Mouse (Mus musculus): Measurements from ENCODE around the gene Fgfr3. TPM values are rescaled to one million over a fixed set of nuclear protein-coding genes. Genes with fewer than 3 reads are reported as not detected.

The Fgfr3 gene
- polyA plus RNA-seq, 1 experiment, result 1.0 TPM

DNA sequence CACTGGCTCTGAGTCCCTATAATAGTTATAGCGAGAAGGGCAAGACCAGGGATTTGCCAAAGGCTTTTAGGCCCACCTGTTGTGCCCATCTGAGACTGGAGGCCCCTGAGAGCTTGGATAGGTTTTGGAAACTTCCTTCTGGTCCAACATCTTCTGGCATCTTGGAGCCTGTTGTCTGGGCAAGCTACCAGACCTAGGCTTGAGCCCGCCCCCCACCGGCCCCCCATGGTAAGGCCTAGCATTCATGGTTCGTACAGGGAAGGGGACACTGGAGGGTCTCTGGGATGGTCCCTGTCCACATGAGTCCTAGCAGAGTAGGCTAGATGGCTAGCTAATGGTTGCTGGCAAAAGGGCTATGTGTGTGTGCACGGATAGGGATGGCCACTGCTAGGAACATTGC lies 22.8 kb upstream of the Fgfr3 start:
- no peak overlapping the region for H3K4me3 ChIP-seq (ENCODE audit: insufficient read depth, poor library complexity, severe bottlenecking)
- H3K79me3 ChIP-seq (ENCODE audit: low read depth), result no peaks in the 10 kb centered on the region
- TF ChIP-seq FOSL1 (IDR thresholded peaks at IDR 0.05; ENCODE audit: insufficient read depth, low read length, poor library complexity, severe bottlenecking), result no peak
- TF ChIP-seq MAX (IDR thresholded peaks at IDR 0.05), result no peak
- no peak for TF ChIP-seq MYOG (IDR thresholded peaks at IDR 0.05; ENCODE audit: control insufficient read depth, extremely low read depth, insufficient read length)
- no peak for TF ChIP-seq CEBPB (IDR thresholded peaks at IDR 0.05; ENCODE audit: low read depth)
- TF ChIP-seq CTCF (IDR thresholded peaks at IDR 0.05; ENCODE audit: control insufficient read depth, insufficient read depth, insufficient read length), result no peak
- no peak for TF ChIP-seq MYOD1 (IDR thresholded peaks at IDR 0.05; ENCODE audit: control insufficient read depth, insufficient read length, low read depth)
- TF ChIP-seq USF1 (IDR thresholded peaks at IDR 0.05; ENCODE audit: low read depth), result no peak
- no peaks in the 10 kb centered on the region for H3K79me2 ChIP-seq (ENCODE audit: control insufficient read depth, insufficient read depth)
- no peaks in the 10 kb centered on the region for H3K36me3 ChIP-seq (ENCODE audit: control insufficient read depth, insufficient read depth)
- H3K27me3 ChIP-seq (ENCODE audit: control insufficient read depth, insufficient read depth, insufficient read length), result peaks cover 68% of the 10 kb centered on the region
- H3ac ChIP-seq (ENCODE audit: control insufficient read depth, insufficient read length, low read depth), result no peak overlapping the region

DNA sequence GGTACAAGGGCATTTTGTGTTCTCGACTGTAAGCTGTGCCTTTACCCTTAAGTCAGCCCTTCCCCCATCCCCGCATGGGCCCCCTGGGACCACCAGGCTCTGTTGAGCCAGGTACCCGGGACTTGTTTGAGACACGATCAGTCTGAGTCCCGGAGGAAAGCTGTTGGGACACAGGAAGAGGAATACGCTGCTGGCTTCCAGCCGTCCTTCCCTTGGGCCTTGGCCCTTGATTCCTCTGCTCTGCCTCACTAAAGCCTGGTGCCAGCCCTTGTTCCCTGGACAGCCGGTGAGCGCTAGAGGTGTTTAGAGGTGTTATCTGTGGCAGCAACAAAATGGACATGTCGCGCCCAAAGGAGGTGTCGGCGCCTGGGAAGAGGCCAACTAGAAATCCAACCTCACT lies 21.5 kb upstream of the Fgfr3 start:
- Histone ChIP-seq H3K79me2 (ENCODE audit: control insufficient read depth, insufficient read depth) (no peaks in the 10 kb centered on the region), H3K4me3 (ENCODE audit: insufficient read depth, poor library complexity, severe bottlenecking) (no peak overlapping the region), H3K36me3 (ENCODE audit: control insufficient read depth, insufficient read depth) (no peaks in the 10 kb centered on the region), H3ac (ENCODE audit: control insufficient read depth, insufficient read length, low read depth) (no peak overlapping the region), H3K27me3 (ENCODE audit: control insufficient read depth, insufficient read depth, insufficient read length) (peaks cover 78% of the 10 kb centered on the region), H3K79me3 (ENCODE audit: low read depth) (no peaks in the 10 kb centered on the region)
- no peak for TF ChIP-seq MYOD1 (IDR thresholded peaks at IDR 0.05; ENCODE audit: control insufficient read depth, insufficient read length, low read depth)
- TF ChIP-seq USF1 (IDR thresholded peaks at IDR 0.05; ENCODE audit: low read depth), result no peak
- TF ChIP-seq MAX (IDR thresholded peaks at IDR 0.05), result no peak
- TF ChIP-seq CTCF (IDR thresholded peaks at IDR 0.05; ENCODE audit: control insufficient read depth, insufficient read depth, insufficient read length), result no peak
- no peak for TF ChIP-seq CEBPB (IDR thresholded peaks at IDR 0.05; ENCODE audit: low read depth)
- no peak for TF ChIP-seq FOSL1 (IDR thresholded peaks at IDR 0.05; ENCODE audit: insufficient read depth, low read length, poor library complexity, severe bottlenecking)
- no peak for TF ChIP-seq MYOG (IDR thresholded peaks at IDR 0.05; ENCODE audit: control insufficient read depth, extremely low read depth, insufficient read length)

DNA sequence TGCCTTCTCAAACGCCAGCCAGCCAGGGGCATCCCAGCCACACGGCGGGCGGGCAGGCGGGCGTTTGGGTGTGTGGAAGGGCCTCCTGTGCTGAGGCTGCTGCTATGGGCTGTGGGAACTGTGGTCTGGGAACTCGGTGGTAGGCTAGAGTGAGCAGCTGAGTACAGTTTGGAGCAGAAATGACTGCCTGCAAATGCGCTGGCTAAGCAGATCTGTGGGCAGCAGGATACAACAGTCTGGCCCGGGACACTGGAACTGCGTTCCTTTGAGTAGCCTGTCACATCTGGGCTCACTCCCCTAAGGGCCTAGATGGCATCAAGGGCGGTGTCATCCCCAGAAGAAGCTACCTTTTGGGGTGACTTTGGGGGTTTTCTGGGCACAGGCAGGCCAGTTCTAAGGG lies 19.6 kb upstream of the Fgfr3 start:
- no peaks in the 10 kb centered on the region for H3K79me3 ChIP-seq (ENCODE audit: low read depth)
- no peaks in the 10 kb centered on the region for H3K79me2 ChIP-seq (ENCODE audit: control insufficient read depth, insufficient read depth)
- no peaks in the 10 kb centered on the region for H3K36me3 ChIP-seq (ENCODE audit: control insufficient read depth, insufficient read depth)
- TF ChIP-seq FOSL1 (IDR thresholded peaks at IDR 0.05; ENCODE audit: insufficient read depth, low read length, poor library complexity, severe bottlenecking) (no peak), CEBPB (IDR thresholded peaks at IDR 0.05; ENCODE audit: low read depth) (no peak), CTCF (IDR thresholded peaks at IDR 0.05; ENCODE audit: control insufficient read depth, insufficient read depth, insufficient read length) (no peak), MAX (IDR thresholded peaks at IDR 0.05) (no peak), USF1 (IDR thresholded peaks at IDR 0.05; ENCODE audit: low read depth) (no peak), MYOG (IDR thresholded peaks at IDR 0.05; ENCODE audit: control insufficient read depth, extremely low read depth, insufficient read length) (no peak), MYOD1 (IDR thresholded peaks at IDR 0.05; ENCODE audit: control insufficient read depth, insufficient read length, low read depth) (no peak)
- H3K27me3 ChIP-seq (ENCODE audit: control insufficient read depth, insufficient read depth, insufficient read length), result peaks cover 80% of the 10 kb centered on the region
- H3ac ChIP-seq (ENCODE audit: control insufficient read depth, insufficient read length, low read depth), result no peak overlapping the region
- H3K4me3 ChIP-seq (ENCODE audit: insufficient read depth, poor library complexity, severe bottlenecking), result no peak overlapping the region

DNA sequence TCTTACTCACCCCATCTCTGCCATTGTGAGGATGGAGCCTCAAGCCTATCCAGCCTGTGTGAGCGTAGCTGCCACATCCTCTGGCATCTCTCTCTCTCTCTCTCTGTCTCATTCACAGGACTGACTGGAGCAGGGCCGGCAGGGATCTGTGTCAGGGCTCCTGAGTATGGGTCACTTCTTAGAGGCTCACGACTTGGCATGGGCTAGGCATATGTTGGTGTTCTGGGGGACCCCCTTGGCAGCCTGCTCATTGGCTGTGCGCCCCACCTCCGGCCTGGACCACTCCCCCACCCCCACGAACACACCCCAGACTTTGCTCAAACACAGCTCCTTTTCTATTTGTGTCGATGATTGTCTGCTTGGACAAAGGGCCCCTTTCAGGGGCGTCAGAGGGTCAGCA lies 17.5 kb upstream of the Fgfr3 start:
- Histone ChIP-seq H3ac (ENCODE audit: control insufficient read depth, insufficient read length, low read depth) (no peak overlapping the region), H3K79me3 (ENCODE audit: low read depth) (no peaks in the 10 kb centered on the region), H3K79me2 (ENCODE audit: control insufficient read depth, insufficient read depth) (no peaks in the 10 kb centered on the region), H3K4me3 (ENCODE audit: insufficient read depth, poor library complexity, severe bottlenecking) (no peak overlapping the region), H3K36me3 (ENCODE audit: control insufficient read depth, insufficient read depth) (no peaks in the 10 kb centered on the region), H3K27me3 (ENCODE audit: control insufficient read depth, insufficient read depth, insufficient read length) (peaks cover 82% of the 10 kb centered on the region)
- TF ChIP-seq MYOG (IDR thresholded peaks at IDR 0.05; ENCODE audit: control insufficient read depth, extremely low read depth, insufficient read length), result no peak
- no peak for TF ChIP-seq USF1 (IDR thresholded peaks at IDR 0.05; ENCODE audit: low read depth)
- no peak for TF ChIP-seq MAX (IDR thresholded peaks at IDR 0.05)
- no peak for TF ChIP-seq CEBPB (IDR thresholded peaks at IDR 0.05; ENCODE audit: low read depth)
- TF ChIP-seq MYOD1 (IDR thresholded peaks at IDR 0.05; ENCODE audit: control insufficient read depth, insufficient read length, low read depth), result no peak
- TF ChIP-seq CTCF (IDR thresholded peaks at IDR 0.05; ENCODE audit: control insufficient read depth, insufficient read depth, insufficient read length), result no peak
- no peak for TF ChIP-seq FOSL1 (IDR thresholded peaks at IDR 0.05; ENCODE audit: insufficient read depth, low read length, poor library complexity, severe bottlenecking)

DNA sequence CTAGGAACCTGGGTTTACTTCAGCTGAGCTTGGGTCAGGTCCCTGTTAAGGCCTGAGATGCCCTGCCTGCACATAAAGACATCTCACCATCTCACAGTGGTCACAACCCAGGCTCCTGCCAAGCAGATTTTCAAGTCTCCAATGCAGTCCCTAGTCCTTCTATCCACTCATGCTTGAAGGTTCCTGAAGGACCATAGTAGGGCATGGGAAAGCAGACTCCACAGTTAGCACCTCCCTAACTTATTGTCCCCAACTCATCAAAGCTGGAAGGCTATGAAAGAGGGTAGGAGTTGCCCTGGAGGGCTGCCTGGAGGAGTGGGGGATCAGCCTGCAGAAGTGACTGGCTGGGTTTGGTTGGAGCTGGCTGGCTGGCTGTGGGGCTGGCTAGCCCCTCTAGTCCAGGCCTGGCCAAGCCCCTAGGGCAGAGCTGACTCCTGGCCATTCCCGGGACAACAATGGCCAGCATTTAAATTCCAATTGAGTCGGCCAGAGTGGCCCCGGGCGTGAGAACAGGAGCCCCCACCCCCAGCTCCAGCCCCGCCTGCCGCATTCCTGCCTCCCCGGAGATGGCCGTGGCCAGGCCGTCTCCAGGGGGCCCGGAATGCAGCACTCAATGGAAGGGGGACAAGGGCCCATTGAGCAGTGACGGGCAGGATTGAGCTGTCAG lies 16.4 kb upstream of the Fgfr3 start:
- no peaks in the 10 kb centered on the region for H3K79me2 ChIP-seq (ENCODE audit: control insufficient read depth, insufficient read depth)
- H3K27me3 ChIP-seq (ENCODE audit: control insufficient read depth, insufficient read depth, insufficient read length), result peaks cover 71% of the 10 kb centered on the region
- H3K79me3 ChIP-seq (ENCODE audit: low read depth), result no peaks in the 10 kb centered on the region
- no peaks in the 10 kb centered on the region for H3K36me3 ChIP-seq (ENCODE audit: control insufficient read depth, insufficient read depth)
- no peak overlapping the region for H3K4me3 ChIP-seq (ENCODE audit: insufficient read depth, poor library complexity, severe bottlenecking)
- H3ac ChIP-seq (ENCODE audit: control insufficient read depth, insufficient read length, low read depth), result no peak overlapping the region
- no peak for TF ChIP-seq MYOG (IDR thresholded peaks at IDR 0.05; ENCODE audit: control insufficient read depth, extremely low read depth, insufficient read length)
- TF ChIP-seq FOSL1 (IDR thresholded peaks at IDR 0.05; ENCODE audit: insufficient read depth, low read length, poor library complexity, severe bottlenecking), result no peak
- TF ChIP-seq CEBPB (IDR thresholded peaks at IDR 0.05; ENCODE audit: low read depth), result no peak
- TF ChIP-seq MAX (IDR thresholded peaks at IDR 0.05), result no peak
- TF ChIP-seq USF1 (IDR thresholded peaks at IDR 0.05; ENCODE audit: low read depth), result no peak
- no peak for TF ChIP-seq MYOD1 (IDR thresholded peaks at IDR 0.05; ENCODE audit: control insufficient read depth, insufficient read length, low read depth)
- no peak for TF ChIP-seq CTCF (IDR thresholded peaks at IDR 0.05; ENCODE audit: control insufficient read depth, insufficient read depth, insufficient read length)
